Mouse (Mus musculus): Measurements from ENCODE around the gene Fam162b. TPM values are rescaled to one million over a fixed set of nuclear protein-coding genes. Genes with fewer than 3 reads are reported as not detected.

Gene Fam162b
- polyA plus RNA-seq, 1 experiment from 2014 or later, result 1.8 TPM

- no peaks in the 10 kb centered on the region for H3K27me3 ChIP-seq (replicated peaks; ENCODE audit: control insufficient read depth, insufficient read depth, low read length)
- H3K9me3 ChIP-seq (ENCODE audit: control insufficient read depth, low read length), result no peaks in the 10 kb centered on the region
- ATAC-seq, result no peak
- 79% methylated on average over 4 of the region's 4 CpGs for WGBS
- no peaks in the 10 kb centered on the region for H3K4me1 ChIP-seq (replicated peaks; ENCODE audit: control insufficient read depth, insufficient read depth, low read length)
- H3K27ac ChIP-seq (ENCODE audit: low read length), result no peak overlapping the region
- H3K9ac ChIP-seq (replicated peaks; ENCODE audit: low read depth, low read length), result no peak overlapping the region
- no peaks in the 10 kb centered on the region for H3K36me3 ChIP-seq (ENCODE audit: control insufficient read depth, insufficient read depth)
- H3K4me3 ChIP-seq (replicated peaks; ENCODE audit: low read length), result no peak overlapping the region
- no peak overlapping the region for H3K4me2 ChIP-seq (ENCODE audit: low read length)
These were observed 19.6 kb upstream of the Fam162b start for GRCm38 (mm10) chr10:51609741-51610425.

GRCm38 (mm10) chr10:51596928-51597635 is 6.8 kb upstream of the Fam162b start:
- no peak overlapping the region for H3K27ac ChIP-seq (ENCODE audit: low read length)
- no peaks in the 10 kb centered on the region for H3K36me3 ChIP-seq (ENCODE audit: control insufficient read depth, insufficient read depth)
- no peak for ATAC-seq
- H3K9me3 ChIP-seq (ENCODE audit: control insufficient read depth, low read length), result no peaks in the 10 kb centered on the region
- no peak overlapping the region for H3K9ac ChIP-seq (replicated peaks; ENCODE audit: low read depth, low read length)
- 83% methylated on average over 9 of the region's 9 CpGs for WGBS
- no peak overlapping the region for H3K4me2 ChIP-seq (ENCODE audit: low read length)
- no peaks in the 10 kb centered on the region for H3K4me1 ChIP-seq (replicated peaks; ENCODE audit: control insufficient read depth, insufficient read depth, low read length)
- H3K4me3 ChIP-seq (replicated peaks; ENCODE audit: low read length), result no peak overlapping the region
- no peaks in the 10 kb centered on the region for H3K27me3 ChIP-seq (replicated peaks; ENCODE audit: control insufficient read depth, insufficient read depth, low read length)

- 40% methylated on average over 10 of the region's 10 CpGs for WGBS
- Histone ChIP-seq H3K4me2 (ENCODE audit: low read length) (no peak overlapping the region), H3K36me3 (ENCODE audit: control insufficient read depth, insufficient read depth) (no peaks in the 10 kb centered on the region), H3K27ac (ENCODE audit: low read length) (no peak overlapping the region), H3K4me1 (replicated peaks; ENCODE audit: control insufficient read depth, insufficient read depth, low read length) (no peaks in the 10 kb centered on the region), H3K27me3 (replicated peaks; ENCODE audit: control insufficient read depth, insufficient read depth, low read length) (no peaks in the 10 kb centered on the region), H3K9me3 (ENCODE audit: control insufficient read depth, low read length) (no peaks in the 10 kb centered on the region), H3K9ac (replicated peaks; ENCODE audit: low read depth, low read length) (no peak overlapping the region), H3K4me3 (replicated peaks; ENCODE audit: low read length) (no peak overlapping the region)
- ATAC-seq, result peak; percentile 68
These were observed 4.9 kb upstream of the Fam162b start for GRCm38 (mm10) chr10:51595001-51595931.

GRCm38 (mm10) chr10:51591574-51591973 is 1.3 kb upstream of the Fam162b start:
- H3K36me3 ChIP-seq (ENCODE audit: control insufficient read depth, insufficient read depth), result no peaks in the 10 kb centered on the region
- H3K9me3 ChIP-seq (ENCODE audit: control insufficient read depth, low read length), result no peaks in the 10 kb centered on the region
- H3K9ac ChIP-seq (replicated peaks; ENCODE audit: low read depth, low read length), result no peak overlapping the region
- ATAC-seq, result no peak
- no peak overlapping the region for H3K4me3 ChIP-seq (replicated peaks; ENCODE audit: low read length)
- H3K27me3 ChIP-seq (replicated peaks; ENCODE audit: control insufficient read depth, insufficient read depth, low read length), result no peaks in the 10 kb centered on the region
- H3K27ac ChIP-seq (ENCODE audit: low read length), result no peak overlapping the region
- 98% methylated on average over 2 of the region's 2 CpGs for WGBS
- no peak overlapping the region for H3K4me2 ChIP-seq (ENCODE audit: low read length)
- H3K4me1 ChIP-seq (replicated peaks; ENCODE audit: control insufficient read depth, insufficient read depth, low read length), result no peaks in the 10 kb centered on the region

- H3K4me1 ChIP-seq (replicated peaks; ENCODE audit: control insufficient read depth, insufficient read depth, low read length), result no peaks in the 10 kb centered on the region
- no peaks in the 10 kb centered on the region for H3K36me3 ChIP-seq (ENCODE audit: control insufficient read depth, insufficient read depth)
- no peak overlapping the region for H3K9ac ChIP-seq (replicated peaks; ENCODE audit: low read depth, low read length)
- H3K9me3 ChIP-seq (ENCODE audit: control insufficient read depth, low read length), result no peaks in the 10 kb centered on the region
- H3K4me3 ChIP-seq (replicated peaks; ENCODE audit: low read length), result no peak overlapping the region
- H3K4me2 ChIP-seq (ENCODE audit: low read length), result no peak overlapping the region
- no peak for ATAC-seq
- no peaks in the 10 kb centered on the region for H3K27me3 ChIP-seq (replicated peaks; ENCODE audit: control insufficient read depth, insufficient read depth, low read length)
- no peak overlapping the region for H3K27ac ChIP-seq (ENCODE audit: low read length)
These were observed 5.4 kb downstream of the Fam162b start for GRCm38 (mm10) chr10:51584919-51585318.

GRCm38 (mm10) chr10:51584378-51584777 is 5.9 kb downstream of the Fam162b start:
- no peak overlapping the region for H3K27ac ChIP-seq (ENCODE audit: low read length)
- H3K36me3 ChIP-seq (ENCODE audit: control insufficient read depth, insufficient read depth), result no peaks in the 10 kb centered on the region
- no peaks in the 10 kb centered on the region for H3K27me3 ChIP-seq (replicated peaks; ENCODE audit: control insufficient read depth, insufficient read depth, low read length)
- no peak overlapping the region for H3K4me3 ChIP-seq (replicated peaks; ENCODE audit: low read length)
- H3K4me1 ChIP-seq (replicated peaks; ENCODE audit: control insufficient read depth, insufficient read depth, low read length), result no peaks in the 10 kb centered on the region
- no peak overlapping the region for H3K9ac ChIP-seq (replicated peaks; ENCODE audit: low read depth, low read length)
- no peak overlapping the region for H3K4me2 ChIP-seq (ENCODE audit: low read length)
- WGBS, result 40% methylated on average over 1 of the region's 1 CpGs
- no peak for ATAC-seq
- H3K9me3 ChIP-seq (ENCODE audit: control insufficient read depth, low read length), result no peaks in the 10 kb centered on the region

GRCm38 (mm10) chr10:51571225-51571996 is 18.9 kb downstream of the Fam162b start:
- Histone ChIP-seq H3K27me3 (replicated peaks; ENCODE audit: control insufficient read depth, insufficient read depth, low read length) (no peaks in the 10 kb centered on the region), H3K4me2 (ENCODE audit: low read length) (no peak overlapping the region), H3K4me1 (replicated peaks; ENCODE audit: control insufficient read depth, insufficient read depth, low read length) (no peaks in the 10 kb centered on the region), H3K27ac (ENCODE audit: low read length) (no peak overlapping the region), H3K36me3 (ENCODE audit: control insufficient read depth, insufficient read depth) (no peaks in the 10 kb centered on the region), H3K9me3 (ENCODE audit: control insufficient read depth, low read length) (no peaks in the 10 kb centered on the region), H3K9ac (replicated peaks; ENCODE audit: low read depth, low read length) (no peak overlapping the region), H3K4me3 (replicated peaks; ENCODE audit: low read length) (no peak overlapping the region)
- no peak for ATAC-seq
- WGBS, result 81% methylated on average over 9 of the region's 9 CpGs

- WGBS, result 64% methylated on average over 1 of the region's 1 CpGs
- ATAC-seq, result no peak
- no peaks in the 10 kb centered on the region for H3K27me3 ChIP-seq (replicated peaks; ENCODE audit: control insufficient read depth, insufficient read depth, low read length)
These were observed 34.3 kb downstream of the Fam162b start for GRCm38 (mm10) chr10:51556005-51556404.

More at GRCm38 (mm10) chr10:51556005-51556404, 34.3 kb downstream of the Fam162b start:
- no peak overlapping the region for H3K4me3 ChIP-seq (replicated peaks; ENCODE audit: low read length)
- no peak overlapping the region for H3K4me2 ChIP-seq (ENCODE audit: low read length)
- H3K9me3 ChIP-seq (ENCODE audit: control insufficient read depth, low read length), result no peaks in the 10 kb centered on the region
- no peak overlapping the region for H3K27ac ChIP-seq (ENCODE audit: low read length)
- H3K9ac ChIP-seq (replicated peaks; ENCODE audit: low read depth, low read length), result no peak overlapping the region
- H3K4me1 ChIP-seq (replicated peaks; ENCODE audit: control insufficient read depth, insufficient read depth, low read length), result no peaks in the 10 kb centered on the region
- no peaks in the 10 kb centered on the region for H3K36me3 ChIP-seq (ENCODE audit: control insufficient read depth, insufficient read depth)

Measured in forebrain, embryonic 16.5 days (tissue).